Mouse (Mus musculus) intestine, postnatal 0 days (tissue): ENCODE data around the gene Ovca2. TPM values are rescaled to one million over a fixed set of nuclear protein-coding genes. Genes with fewer than 3 reads are reported as not detected.

ENCODE experiments used
- ATAC-seq: fragments of 200-750 bp; cut with Nextera tagmentation; 2 replicates; pipeline ENCODE4 v1.8.0; 2017; ENCODE audit warnings: mild to moderate bottlenecking, moderate TSS enrichment, moderate library complexity
- H3K27ac ChIP-seq: fragments of 300-500 bp; sonication (generic); 2 replicates; pipeline ENCODE4 v1.5.1; 2014; ENCODE audit warnings: mild to moderate bottlenecking, low read depth, low read length, moderate library complexity
- H3K27me3 ChIP-seq: fragments of 300-500 bp; sonication (generic); replicated peaks from 2 replicates; pipeline ENCODE4 v1.6.1; 2014; ENCODE audit warnings: low read length, mixed read lengths; ENCODE audit not compliant: control insufficient read depth, insufficient read depth
- H3K36me3 ChIP-seq: fragments of 300-500 bp; sonication (generic); 2 replicates; pipeline ENCODE4 v1.6.1; 2014; ENCODE audit warnings: mild to moderate bottlenecking, moderate library complexity; ENCODE audit not compliant: control insufficient read depth, insufficient read depth
- H3K4me1 ChIP-seq: fragments of 300-500 bp; sonication (generic); replicated peaks from 2 replicates; pipeline ENCODE4 v1.6.1; 2014; ENCODE audit warnings: antibody characterized with exemption, low read length, mixed read lengths; ENCODE audit not compliant: control insufficient read depth, insufficient read depth
- H3K4me2 ChIP-seq: fragments of 300-500 bp; sonication (generic); replicated peaks from 2 replicates; pipeline ENCODE4 v1.6.1; 2014; ENCODE audit warnings: low read depth, mild to moderate bottlenecking, moderate library complexity
- H3K4me3 ChIP-seq: fragments of 300-500 bp; sonication (generic); 2 replicates; pipeline ENCODE4 v1.5.1; 2014; ENCODE audit warnings: low read depth, low read length
- H3K9ac ChIP-seq: fragments of 300-500 bp; sonication (generic); 2 replicates; pipeline ENCODE4 v1.6.1; 2014; ENCODE audit warnings: mild to moderate bottlenecking, low read depth, low read length
- H3K9me3 ChIP-seq: fragments of 300-500 bp; sonication (generic); 2 replicates; pipeline ENCODE4 v1.6.1; 2016; ENCODE audit warnings: mixed run types; ENCODE audit not compliant: control insufficient read depth
- CTCF ChIP-seq: sonication (generic); IDR thresholded peaks from 2 replicates; pipeline ENCODE4 v1.5.1; 2016; ENCODE audit warnings: low read depth, mild to moderate bottlenecking, control low read depth, antibody characterized with exemption, moderate library complexity
- WGBS: fragments of 180-500 bp; shearing (Covaris S2); extraction: QIAGEN DNeasy Blood & Tissue Kit; methylation state at CpG from one replicate; pipeline ENCODE4 v1.1.7; 2014; 5-methylcytosine and 5-hydroxymethylcytosine counted together
- polyA plus RNA-seq: library from polyadenylated mRNA; unstranded; fragments of >200 nt; fragmentation: Nextera tagmentation; extraction: Ambion mirVana; gene quantifications from 2 replicates; pipeline ENCODE4 v1.2.1, GENCODE M21; 2015

Ovca2 gene
- polyA plus RNA-seq, 1 experiment from 2014 or later, result 21.6 TPM

- peak within 1 kb of the TSS; percentile 72 for H3K9ac ChIP-seq
- no peak for ATAC-seq
- WGBS, result 2% methylated on average over 23 of the region's 23 CpGs
- no peaks in the 10 kb centered on the region for H3K9me3 ChIP-seq
- no peak for TF ChIP-seq CTCF
- peak within 1 kb of the TSS; percentile 67 for H3K4me3 ChIP-seq
- H3K4me1 ChIP-seq, result peaks cover 12% of the 10 kb centered on the region
- peak within 1 kb of the TSS; percentile 84 for H3K27ac ChIP-seq
- peaks cover 9% of the 10 kb centered on the region; the same call in 1 of the 2 replicates for H3K36me3 ChIP-seq
- peaks cover 62% of the 10 kb centered on the region for H3K27me3 ChIP-seq
- H3K4me2 ChIP-seq, result peak within 1 kb of the TSS; percentile 91
Observed at GRCm38 (mm10) chr11:75169405-75170080, 9.1 kb downstream of the Ovca2 start, which contains the start of gene Hic1. Gene Hic1 (minus strand): TSS chr11:75169519.

- peaks cover 16% of the 10 kb centered on the region; the same call in 1 of the 2 replicates for H3K36me3 ChIP-seq
- H3K4me1 ChIP-seq, result peaks cover 11% of the 10 kb centered on the region
Observed at GRCm38 (mm10) chr11:75168590-75169361, 9.9 kb downstream of the Ovca2 start.

GRCm38 (mm10) chr11:75167643-75168589 lies 10.7 kb downstream of the Ovca2 start:
- H3K9ac ChIP-seq, result peak overlapping the region; percentile 72
- H3K4me3 ChIP-seq, result peak overlapping the region; percentile 67
- peaks cover 57% of the 10 kb centered on the region for H3K27me3 ChIP-seq
- peak overlapping the region; percentile 84 for H3K27ac ChIP-seq
- no peak for TF ChIP-seq CTCF
- H3K36me3 ChIP-seq, result peaks cover 24% of the 10 kb centered on the region
- no peak for ATAC-seq
- peak overlapping the region; percentile 91 for H3K4me2 ChIP-seq
- H3K4me1 ChIP-seq, result peaks cover 9% of the 10 kb centered on the region
- WGBS, result 14% methylated on average over 60 of the region's 63 CpGs
- no peaks in the 10 kb centered on the region for H3K9me3 ChIP-seq

More at GRCm38 (mm10) chr11:75168590-75169361, 9.9 kb downstream of the Ovca2 start:
- peak overlapping the region; percentile 91 for H3K4me2 ChIP-seq
- H3K27me3 ChIP-seq, result peaks cover 62% of the 10 kb centered on the region
- peak; percentile 99 for TF ChIP-seq CTCF
- peak overlapping the region; percentile 67 for H3K4me3 ChIP-seq
- H3K27ac ChIP-seq, result peak overlapping the region; percentile 84
- no peaks in the 10 kb centered on the region for H3K9me3 ChIP-seq
- ATAC-seq, result peak; percentile 23; the same call in 1 of the 2 replicates
- H3K9ac ChIP-seq, result peak overlapping the region; percentile 72
- under 1% methylated on average over 77 of the region's 83 CpGs for WGBS

- no peak for ATAC-seq
- Histone ChIP-seq H3K4me3 (peak overlapping the region; percentile 67), H3K27me3 (peaks cover 49% of the 10 kb centered on the region), H3K9me3 (no peaks in the 10 kb centered on the region), H3K9ac (peak overlapping the region; percentile 72), H3K27ac (0 out of 2 replicates have a peak overlapping the region, but pooled peaks have one; percentile 84), H3K4me1 (peaks cover 4% of the 10 kb centered on the region), H3K4me2 (peak overlapping the region; percentile 91), H3K36me3 (peaks cover 31% of the 10 kb centered on the region)
- 6% methylated on average over 57 of the region's 68 CpGs for WGBS
- TF ChIP-seq CTCF, result peak; percentile 46
Observed at GRCm38 (mm10) chr11:75166861-75167642, 11.6 kb downstream of the Ovca2 start.

GRCm38 (mm10) chr11:75166193-75166842 lies 12.3 kb downstream of the Ovca2 start:
- WGBS, result 10% methylated on average over 55 of the region's 55 CpGs
- H3K4me3 ChIP-seq, result peak overlapping the region; percentile 67
- H3K27ac ChIP-seq, result peak overlapping the region; percentile 35; the same call in 1 of the 2 replicates
- peaks cover 4% of the 10 kb centered on the region for H3K4me1 ChIP-seq
- no peak for TF ChIP-seq CTCF
- H3K36me3 ChIP-seq, result peaks cover 36% of the 10 kb centered on the region
- H3K4me2 ChIP-seq, result peak overlapping the region; percentile 91
- peak overlapping the region; percentile 72 for H3K9ac ChIP-seq
- no peaks in the 10 kb centered on the region for H3K9me3 ChIP-seq
- ATAC-seq, result no peak
- peaks cover 41% of the 10 kb centered on the region for H3K27me3 ChIP-seq
